Mouse (Mus musculus) hindlimb bud, embryonic 11.5 days (tissue): ENCODE measurements around the gene Atad3a.
A peak's percentile ranks its signal among the peaks of the same experiment; 100 is the strongest.

Experiments
- DNase-seq: peaks from one replicate; pipeline ENCODE4 v3.0.0-alpha.2; 2012; ENCODE audit warnings: low read depth, low spot score; ENCODE audit errors: extremely low spot score

Atad3a gene

DNA sequence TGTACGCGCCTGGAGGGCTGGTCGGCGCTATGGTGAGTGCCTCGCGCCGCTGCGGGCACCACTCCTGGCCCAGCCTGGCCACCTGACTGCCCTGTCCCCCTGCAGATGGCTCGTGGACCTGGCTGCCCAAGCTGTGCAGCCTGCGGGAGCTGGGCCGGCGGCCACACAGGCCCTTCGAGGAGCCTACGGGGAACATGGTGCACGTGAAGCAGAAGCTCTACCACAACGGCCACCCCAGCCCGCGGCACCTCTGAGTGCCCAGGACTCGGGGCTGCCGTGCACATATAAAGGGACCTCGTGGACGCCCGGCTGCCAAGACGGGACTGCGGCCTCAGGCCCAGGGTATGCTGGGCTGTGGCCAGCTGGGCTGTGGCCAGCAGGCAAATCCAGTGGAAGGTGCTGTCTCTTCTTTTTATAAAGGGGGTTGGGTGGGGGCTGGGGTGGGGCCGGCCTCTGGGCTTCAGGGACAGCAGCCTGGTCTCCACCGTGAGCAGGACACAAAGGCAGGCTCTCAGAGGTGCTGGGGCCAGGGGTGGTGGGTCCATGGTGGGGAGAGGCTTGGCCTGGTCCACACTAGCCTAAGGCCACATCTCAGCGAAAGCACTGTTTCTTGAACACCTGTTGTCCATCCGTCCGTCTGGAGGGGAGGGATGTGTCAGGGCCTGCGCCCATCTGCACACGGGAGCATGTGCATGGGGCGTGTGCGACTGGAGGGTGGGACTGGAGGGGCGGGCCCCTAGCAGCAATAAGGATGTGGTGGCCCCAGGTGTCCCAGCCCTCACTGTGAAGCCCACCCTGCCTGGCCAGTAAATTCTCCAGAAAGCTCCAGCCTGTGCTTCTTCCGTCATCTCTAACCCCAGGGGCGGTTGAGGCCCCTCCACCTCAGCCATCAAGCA lies 20.9 kb downstream of the Atad3a start:
- DNase-seq: no peak

DNA sequence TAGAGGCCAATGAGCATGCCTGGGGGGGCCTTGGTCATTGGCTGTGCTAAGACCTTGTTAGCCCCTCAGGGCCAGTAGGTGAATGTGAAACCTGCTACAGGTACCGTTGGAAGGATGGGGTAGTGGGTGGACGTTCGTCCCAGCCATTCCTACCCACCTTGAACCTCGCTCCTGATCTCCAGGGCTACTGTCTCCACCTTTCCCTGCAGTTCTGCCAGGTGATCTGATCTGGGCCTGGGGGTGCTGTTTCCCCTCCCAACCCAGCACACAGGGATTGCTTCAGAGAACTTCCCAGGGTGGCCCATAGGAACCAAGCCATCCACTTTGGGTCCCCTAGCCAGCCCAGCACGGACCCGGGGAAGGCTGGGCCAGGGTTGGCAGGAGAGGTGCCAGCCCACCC lies 21.7 kb downstream of the Atad3a start:
- no peak for DNase-seq

- DNase-seq: no peak
Observed at GRCm38 (mm10) chr4:155738262-155738661, 22.6 kb downstream of the Atad3a start.

DNA sequence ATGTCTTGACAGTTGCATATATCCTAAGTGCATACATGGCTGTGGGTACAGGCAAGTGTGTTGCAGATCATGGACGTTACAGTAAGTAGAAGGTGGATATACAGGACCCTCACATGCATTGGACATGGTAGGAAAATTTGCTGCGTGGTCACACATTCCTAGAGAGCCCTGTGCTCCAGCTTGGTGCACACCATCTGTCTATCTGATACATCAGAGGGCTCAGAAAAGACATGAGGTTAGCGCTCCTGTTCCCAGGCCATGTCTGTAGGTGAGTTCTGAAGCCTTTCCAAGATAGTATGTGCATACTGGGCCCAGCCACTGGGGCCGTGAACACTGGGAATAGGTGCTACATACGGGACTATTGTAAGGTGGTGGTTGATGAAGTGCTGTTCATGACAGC lies 24.5 kb downstream of the Atad3a start:
- DNase-seq: no peak

GRCm38 (mm10) chr4:155735788-155736187 lies 25.1 kb downstream of the Atad3a start:
- DNase-seq: no peak

DNA sequence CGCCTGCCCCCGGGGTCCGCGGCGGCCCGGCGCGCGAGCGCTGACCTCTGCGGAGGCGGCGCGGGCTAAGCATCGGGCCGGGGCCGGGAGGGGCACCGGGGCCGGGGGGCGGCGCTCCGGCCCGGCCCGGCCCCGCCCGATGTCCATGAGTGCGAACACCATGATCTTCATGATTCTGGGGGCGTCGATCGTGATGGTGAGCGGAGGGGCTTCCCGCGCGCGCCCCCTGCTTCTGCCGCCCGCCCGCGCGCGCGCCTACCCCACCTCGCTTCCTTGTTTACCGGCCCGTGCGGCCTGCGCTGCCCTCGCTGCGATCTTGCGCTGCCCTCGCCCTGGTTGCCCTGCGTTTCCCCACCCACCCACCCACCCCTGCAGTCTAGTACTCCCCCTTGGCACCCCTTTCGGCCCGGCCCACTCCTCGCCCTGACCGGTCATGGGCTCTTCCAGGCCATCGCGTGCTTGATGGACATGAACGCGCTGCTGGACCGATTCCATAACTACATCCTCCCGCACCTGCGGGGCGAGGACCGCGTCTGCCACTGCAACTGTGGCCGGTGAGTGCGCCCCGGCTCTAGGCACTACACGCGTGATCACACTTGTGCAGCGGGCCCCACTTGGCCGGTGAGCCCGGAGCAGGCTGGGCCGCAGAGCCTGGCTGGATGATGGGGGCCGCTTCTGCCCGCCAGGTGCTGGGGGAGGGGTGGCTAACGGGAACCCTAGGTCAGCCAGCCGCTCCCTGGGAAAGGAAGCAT lies 25.8 kb downstream of the Atad3a start:
- no peak for DNase-seq

GRCm38 (mm10) chr4:155734350-155734941 lies 26.4 kb downstream of the Atad3a start, which contains the start of gene Tmem240:
TSS of gene Tmem240 (plus strand) at chr4:155734800.
- DNase-seq: peak; percentile 60

DNA sequence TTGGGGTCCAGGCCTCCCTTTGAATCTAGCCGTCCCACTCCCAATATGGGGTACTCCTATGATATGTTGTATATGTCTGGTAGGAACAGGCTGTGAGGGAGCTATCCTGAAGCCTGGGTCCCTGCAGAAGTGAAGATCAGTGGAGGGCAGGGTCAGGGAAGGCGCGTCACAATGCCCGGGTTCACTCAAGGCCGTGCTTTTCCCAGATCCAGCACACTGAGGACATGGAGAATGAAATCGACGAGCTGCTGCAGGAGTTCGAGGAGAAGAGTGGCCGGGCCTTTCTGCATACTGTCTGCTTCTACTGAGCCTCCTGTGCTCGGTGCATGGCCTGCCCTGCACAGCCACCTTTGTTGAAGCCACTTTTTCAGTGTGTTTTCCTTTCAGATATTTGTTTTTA lies 27.6 kb downstream of the Atad3a start:
- DNase-seq: no peak

GRCm38 (mm10) chr4:155727993-155728392 lies 32.9 kb downstream of the Atad3a start:
- DNase-seq: no peak

DNA sequence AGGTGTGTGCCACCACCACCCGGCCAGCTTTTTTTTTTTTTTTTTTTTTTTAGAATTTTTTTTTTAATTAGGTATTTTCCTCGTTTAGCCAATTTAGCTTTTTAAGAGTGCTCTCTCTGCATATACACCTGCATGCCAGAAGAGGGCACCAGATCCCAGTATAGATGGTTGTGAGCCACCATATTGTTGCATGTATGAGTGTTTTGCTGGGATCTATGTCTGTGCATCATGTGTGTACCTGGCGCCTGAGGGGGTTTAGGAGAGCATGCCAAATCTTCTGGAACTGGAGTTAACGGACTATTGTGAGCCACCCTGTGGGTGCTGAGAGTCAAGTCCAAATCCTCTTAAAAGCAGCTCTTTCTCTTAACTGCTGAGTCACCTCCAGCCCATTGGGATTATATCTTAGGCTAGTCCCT lies 39.2 kb downstream of the Atad3a start:
- DNase-seq: no peak

- no peak for DNase-seq
Observed at GRCm38 (mm10) chr4:155710521-155711252, 50.2 kb downstream of the Atad3a start.

- DNase-seq: no peak
Observed at GRCm38 (mm10) chr4:155708988-155709387, 51.9 kb downstream of the Atad3a start.

GRCm38 (mm10) chr4:155708582-155708981 lies 52.3 kb downstream of the Atad3a start:
- no peak for DNase-seq

DNA sequence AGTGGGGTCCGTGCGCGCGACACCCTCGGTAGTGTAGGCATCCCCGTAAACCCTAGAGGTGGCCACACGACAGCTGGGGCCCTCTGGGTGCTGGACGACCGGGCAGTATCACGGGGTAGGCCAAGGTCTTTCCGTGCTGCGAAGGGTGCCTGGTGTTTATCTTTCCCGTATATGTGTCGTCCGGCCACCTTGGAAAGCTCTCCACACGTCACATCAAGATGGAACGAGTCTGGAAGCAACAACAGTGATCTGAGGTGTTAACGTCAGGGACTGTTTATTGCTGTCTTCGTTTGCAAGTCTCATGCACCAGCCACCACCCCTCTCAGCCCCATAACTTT lies 55.3 kb downstream of the Atad3a start:
- no peak for DNase-seq

GRCm38 (mm10) chr4:155704721-155705591 lies 55.9 kb downstream of the Atad3a start, which contains the start of gene Ssu72:
TSS of gene Ssu72 (plus strand) at chr4:155704800.
- DNase-seq: peak; percentile 86

DNA sequence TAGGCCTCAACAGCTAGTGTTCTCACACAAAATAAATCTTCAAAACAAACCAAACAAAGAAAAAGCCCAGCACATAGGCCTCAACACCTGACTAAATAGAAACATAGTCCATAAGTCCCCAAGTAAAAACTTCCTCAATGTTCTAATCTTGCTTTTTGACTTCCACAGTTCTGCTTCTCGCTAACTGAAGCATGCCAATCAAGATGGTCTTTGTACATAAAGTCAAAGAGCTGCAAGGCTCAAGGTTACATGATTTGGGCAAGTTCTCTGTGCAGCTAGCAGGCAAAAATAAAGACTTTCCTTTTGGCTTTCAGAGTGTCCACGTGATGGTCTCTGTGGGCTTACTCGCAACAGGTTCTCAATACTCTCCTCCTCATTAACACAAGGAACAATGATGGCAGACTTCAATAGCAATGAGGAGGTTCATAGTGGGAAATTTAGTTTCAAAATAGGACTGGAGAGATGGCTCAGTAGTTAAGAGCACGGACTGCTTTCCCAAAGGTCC lies 57.4 kb downstream of the Atad3a start:
- no peak for DNase-seq

DNA sequence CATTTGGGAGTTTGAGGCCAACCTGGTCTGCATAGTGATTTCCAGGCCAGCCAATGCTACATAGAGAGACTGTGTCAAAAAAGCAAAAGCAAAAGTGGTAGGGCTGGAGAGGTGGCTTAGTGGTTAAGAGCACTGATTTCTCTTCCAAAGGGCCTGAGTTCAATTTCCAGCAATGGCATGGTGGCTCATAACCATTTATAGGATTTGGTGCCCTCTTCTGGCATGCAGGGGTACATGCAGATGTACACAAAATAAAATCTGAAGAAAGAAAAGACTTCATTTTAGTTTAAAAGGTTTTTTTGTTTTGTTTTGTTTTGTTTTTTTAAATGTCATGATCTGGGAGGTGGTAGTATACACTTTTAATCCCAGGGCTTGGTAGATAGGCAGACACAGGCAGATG lies 60.5 kb downstream of the Atad3a start:
- no peak for DNase-seq

GRCm38 (mm10) chr4:155696261-155697255 lies 64.3 kb downstream of the Atad3a start:
- DNase-seq: no peak
